Mouse (Mus musculus): ENCODE data around the gene Hist2h3c2. TPM values are rescaled to one million over a fixed set of nuclear protein-coding genes. Genes with fewer than 3 reads are reported as not detected.

Gene Hist2h3c2
- polyA plus RNA-seq, 1 experiment from 2014 or later, result 1.3 TPM

GRCm38 (mm10) chr3:96268051-96268775, 29.3 kb upstream of the Hist2h3c2 start, which contains the start of gene Hist2h3b:
Gene Hist2h3b (plus strand): TSS chr3:96268654.
- Histone ChIP-seq H3K9me3 (replicated peaks) (no peaks in the 10 kb centered on the region), H3K36me3 (no peaks in the 10 kb centered on the region), H3K9ac (replicated peaks) (peak within 1 kb of the TSS; percentile 48), H3K27ac (replicated peaks) (peak within 1 kb of the TSS; percentile 96), H3K4me3 (replicated peaks) (peak within 1 kb of the TSS; percentile 53), H3K4me2 (peak within 1 kb of the TSS; percentile 84), H3K4me1 (peaks cover 23% of the 10 kb centered on the region), H3K27me3 (replicated peaks) (no peaks in the 10 kb centered on the region)
- peak; percentile 65 for ATAC-seq (ENCODE audit: low FRiP score)
- WGBS, result 18% methylated on average over 26 of the region's 30 CpGs

GRCm38 (mm10) chr3:96267541-96267940, 28.6 kb upstream of the Hist2h3c2 start:
- H3K4me2 ChIP-seq, result peak overlapping the region; percentile 84; the same call in 1 of the 2 replicates
- peak overlapping the region; percentile 88 for H3K27ac ChIP-seq (replicated peaks)
- 80% methylated on average over 4 of the region's 4 CpGs for WGBS

GRCm38 (mm10) chr3:96266132-96266710, 27.3 kb upstream of the Hist2h3c2 start:
- no peak overlapping the region for H3K4me2 ChIP-seq
- WGBS, result 94% methylated on average over 8 of the region's 8 CpGs
- H3K9ac ChIP-seq (replicated peaks), result no peak overlapping the region
- H3K36me3 ChIP-seq, result no peaks in the 10 kb centered on the region
- ATAC-seq (ENCODE audit: low FRiP score), result no peak
- H3K27me3 ChIP-seq (replicated peaks), result no peaks in the 10 kb centered on the region
- no peak overlapping the region for H3K27ac ChIP-seq (replicated peaks)
- H3K9me3 ChIP-seq (replicated peaks), result no peaks in the 10 kb centered on the region
- H3K4me3 ChIP-seq (replicated peaks), result no peak overlapping the region
- peaks cover 35% of the 10 kb centered on the region for H3K4me1 ChIP-seq

More at GRCm38 (mm10) chr3:96267541-96267940, 28.6 kb upstream of the Hist2h3c2 start:
- no peaks in the 10 kb centered on the region for H3K9me3 ChIP-seq (replicated peaks)
- H3K4me1 ChIP-seq, result peaks cover 23% of the 10 kb centered on the region
- no peaks in the 10 kb centered on the region for H3K27me3 ChIP-seq (replicated peaks)
- no peak overlapping the region for H3K9ac ChIP-seq (replicated peaks)
- H3K36me3 ChIP-seq, result no peaks in the 10 kb centered on the region
- no peak for ATAC-seq (ENCODE audit: low FRiP score)
- H3K4me3 ChIP-seq (replicated peaks), result no peak overlapping the region

- 71% methylated on average over 7 of the region's 7 CpGs for WGBS
Observed at GRCm38 (mm10) chr3:96264404-96264949, 25.6 kb upstream of the Hist2h3c2 start.

GRCm38 (mm10) chr3:96263558-96264403, 24.9 kb upstream of the Hist2h3c2 start:
- H3K4me2 ChIP-seq, result peak overlapping the region; percentile 73

More at GRCm38 (mm10) chr3:96264404-96264949, 25.6 kb upstream of the Hist2h3c2 start:
- Histone ChIP-seq H3K27me3 (replicated peaks) (no peaks in the 10 kb centered on the region), H3K36me3 (no peaks in the 10 kb centered on the region), H3K27ac (replicated peaks) (peak overlapping the region; percentile 99), H3K4me2 (peak overlapping the region; percentile 73), H3K9ac (replicated peaks) (no peak overlapping the region), H3K9me3 (replicated peaks) (no peaks in the 10 kb centered on the region), H3K4me1 (peaks cover 36% of the 10 kb centered on the region), H3K4me3 (replicated peaks) (peak overlapping the region; percentile 66; the same call in 1 of the 2 replicates)
- ATAC-seq (ENCODE audit: low FRiP score), result no peak

GRCm38 (mm10) chr3:96262979-96263550, 24.1 kb upstream of the Hist2h3c2 start, which contains the start of gene Hist2h4:
Gene Hist2h4 (minus strand): TSS chr3:96263311.
- Histone ChIP-seq H3K36me3 (no peaks in the 10 kb centered on the region), H3K27ac (replicated peaks) (peak within 1 kb of the TSS; percentile 99), H3K4me3 (replicated peaks) (peak within 1 kb of the TSS; percentile 66), H3K9me3 (replicated peaks) (no peaks in the 10 kb centered on the region), H3K9ac (replicated peaks) (peak within 1 kb of the TSS; percentile 89), H3K4me1 (peaks cover 31% of the 10 kb centered on the region), H3K27me3 (replicated peaks) (no peaks in the 10 kb centered on the region), H3K4me2 (peak within 1 kb of the TSS; percentile 73)
- ATAC-seq (ENCODE audit: low FRiP score), result peak; percentile 91
- 0% methylated on average over 36 of the region's 40 CpGs for WGBS

More at GRCm38 (mm10) chr3:96263558-96264403, 24.9 kb upstream of the Hist2h3c2 start:
- Histone ChIP-seq H3K27me3 (replicated peaks) (no peaks in the 10 kb centered on the region), H3K9ac (replicated peaks) (peak overlapping the region; percentile 55), H3K4me3 (replicated peaks) (peak overlapping the region; percentile 66), H3K27ac (replicated peaks) (peak overlapping the region; percentile 99), H3K36me3 (no peaks in the 10 kb centered on the region), H3K4me1 (peaks cover 33% of the 10 kb centered on the region), H3K9me3 (replicated peaks) (no peaks in the 10 kb centered on the region)
- 4% methylated on average over 27 of the region's 27 CpGs for WGBS
- peak; percentile 42; the same call in 1 of the 2 replicates for ATAC-seq (ENCODE audit: low FRiP score)

- under 1% methylated on average over 19 of the region's 19 CpGs for WGBS
- Histone ChIP-seq H3K9ac (replicated peaks) (peak overlapping the region; percentile 89), H3K9me3 (replicated peaks) (no peaks in the 10 kb centered on the region), H3K27me3 (replicated peaks) (no peaks in the 10 kb centered on the region), H3K27ac (replicated peaks) (peak overlapping the region; percentile 99), H3K36me3 (no peaks in the 10 kb centered on the region), H3K4me3 (replicated peaks) (peak overlapping the region; percentile 66), H3K4me2 (peak overlapping the region; percentile 73), H3K4me1 (peaks cover 25% of the 10 kb centered on the region)
- peak; percentile 84 for ATAC-seq (ENCODE audit: low FRiP score)
Observed at GRCm38 (mm10) chr3:96262216-96262875, 23.4 kb upstream of the Hist2h3c2 start.

- peak overlapping the region; percentile 66 for H3K4me3 ChIP-seq (replicated peaks)
- WGBS, result 50% methylated on average over 3 of the region's 3 CpGs
- no peak for ATAC-seq (ENCODE audit: low FRiP score)
- no peaks in the 10 kb centered on the region for H3K27me3 ChIP-seq (replicated peaks)
- H3K4me1 ChIP-seq, result peaks cover 25% of the 10 kb centered on the region
- no peaks in the 10 kb centered on the region for H3K9me3 ChIP-seq (replicated peaks)
- no peaks in the 10 kb centered on the region for H3K36me3 ChIP-seq
- H3K4me2 ChIP-seq, result peak overlapping the region; percentile 73
- peak overlapping the region; percentile 99 for H3K27ac ChIP-seq (replicated peaks)
- peak overlapping the region; percentile 89 for H3K9ac ChIP-seq (replicated peaks)
Observed at GRCm38 (mm10) chr3:96261623-96262022, 22.7 kb upstream of the Hist2h3c2 start.

GRCm38 (mm10) chr3:96260220-96260619, 21.3 kb upstream of the Hist2h3c2 start:
- Histone ChIP-seq H3K9me3 (replicated peaks) (no peaks in the 10 kb centered on the region), H3K27ac (replicated peaks) (no peak overlapping the region), H3K4me1 (peaks cover 25% of the 10 kb centered on the region), H3K4me2 (no peak overlapping the region), H3K36me3 (no peaks in the 10 kb centered on the region), H3K9ac (replicated peaks) (no peak overlapping the region), H3K27me3 (replicated peaks) (no peaks in the 10 kb centered on the region), H3K4me3 (replicated peaks) (no peak overlapping the region)
- 96% methylated on average over 5 of the region's 5 CpGs for WGBS
- ATAC-seq (ENCODE audit: low FRiP score), result no peak

GRCm38 (mm10) chr3:96257190-96257589, 18.3 kb upstream of the Hist2h3c2 start:
- Histone ChIP-seq H3K27ac (replicated peaks) (no peak overlapping the region), H3K36me3 (no peaks in the 10 kb centered on the region), H3K9me3 (replicated peaks) (no peaks in the 10 kb centered on the region), H3K4me1 (peaks cover 10% of the 10 kb centered on the region), H3K4me2 (no peak overlapping the region), H3K4me3 (replicated peaks) (no peak overlapping the region), H3K9ac (replicated peaks) (no peak overlapping the region), H3K27me3 (replicated peaks) (no peaks in the 10 kb centered on the region)
- ATAC-seq (ENCODE audit: low FRiP score), result no peak
- WGBS, result 89% methylated on average over 3 of the region's 3 CpGs

Measured in neural tube, embryonic 15.5 days (tissue).